Mouse (Mus musculus): ENCODE data around the gene Olfr1121. TPM values are rescaled to one million over a fixed set of nuclear protein-coding genes. Genes with fewer than 3 reads are reported as not detected.
"Not testable (repeated sequence)": the region's sequence is repeated elsewhere in the genome, so short reads cannot be mapped to it uniquely, and the experiment has no call there.

Olfr1121 gene
- not detected in 2 replicates for polyA plus RNA-seq (2012; rRNA removed)

- 6% methylated on average over 1 of the region's 1 CpGs for WGBS
- H3K27ac ChIP-seq (ENCODE audit: insufficient read depth, low read depth, low read length): no peak within 1 kb of the TSS
- no peak within 1 kb of the TSS for H3K4me3 ChIP-seq (ENCODE audit: low read depth, low read length)
- H3K36me3 ChIP-seq (ENCODE audit: control insufficient read depth, insufficient read depth, low read length): no peaks in the 10 kb centered on the region
- no peak for TF ChIP-seq CTCF (IDR thresholded peaks at IDR 0.05; ENCODE audit: extremely low read depth, insufficient read length, insufficient replicate concordance, low read depth, low read length)
- TF ChIP-seq POLR2A (IDR thresholded peaks at IDR 0.05; ENCODE audit: low read depth, low read length): no peak
- no peaks in the 10 kb centered on the region for H3K4me1 ChIP-seq (ENCODE audit: control insufficient read depth, insufficient read depth, insufficient read length, low read length)
- H3K27me3 ChIP-seq (ENCODE audit: control insufficient read depth, insufficient read depth, low read length): no peaks in the 10 kb centered on the region
These were observed at the start of gene Olfr1121 for GRCm38 (mm10) chr2:87369595-87369994. Gene Olfr1121 (plus strand): TSS chr2:87369895.

- WGBS: 39% methylated on average over 2 of the region's 2 CpGs
- Histone ChIP-seq H3K27me3 (ENCODE audit: control insufficient read depth, insufficient read depth, low read length) (no peaks in the 10 kb centered on the region), H3K4me3 (ENCODE audit: low read depth, low read length) (no peak within 1 kb of the TSS)
These were observed 15.2 kb upstream of the Olfr1121 start, which contains the start of gene Olfr1120 for GRCm38 (mm10) chr2:87354515-87354914. Gene Olfr1120 (plus strand): TSS chr2:87354815.

GRCm38 (mm10) chr2:87360121-87360520, 9.6 kb upstream of the Olfr1121 start:
- not testable (repeated sequence) for H3K27ac ChIP-seq (ENCODE audit: insufficient read depth, low read depth, low read length); H3K27me3 ChIP-seq (ENCODE audit: control insufficient read depth, insufficient read depth, low read length); H3K36me3 ChIP-seq (ENCODE audit: control insufficient read depth, insufficient read depth, low read length); H3K4me1 ChIP-seq (ENCODE audit: control insufficient read depth, insufficient read depth, insufficient read length, low read length); H3K4me3 ChIP-seq (ENCODE audit: low read depth, low read length)
- WGBS: 86% methylated on average over 2 of the region's 2 CpGs

More at GRCm38 (mm10) chr2:87354515-87354914, 15.2 kb upstream of the Olfr1121 start, which contains the start of gene Olfr1120:
- Histone ChIP-seq H3K36me3 (ENCODE audit: control insufficient read depth, insufficient read depth, low read length) (no peaks in the 10 kb centered on the region), H3K4me1 (ENCODE audit: control insufficient read depth, insufficient read depth, insufficient read length, low read length) (no peaks in the 10 kb centered on the region), H3K27ac (ENCODE audit: insufficient read depth, low read depth, low read length) (no peak within 1 kb of the TSS)
- TF ChIP-seq CTCF (IDR thresholded peaks at IDR 0.05; ENCODE audit: extremely low read depth, insufficient read length, insufficient replicate concordance, low read depth, low read length): no peak
- TF ChIP-seq POLR2A (IDR thresholded peaks at IDR 0.05; ENCODE audit: low read depth, low read length): no peak

GRCm38 (mm10) chr2:87371726-87372125, 2.0 kb downstream of the Olfr1121 start:
- H3K27me3 ChIP-seq (ENCODE audit: control insufficient read depth, insufficient read depth, low read length): no peaks in the 10 kb centered on the region
- H3K4me1 ChIP-seq (ENCODE audit: control insufficient read depth, insufficient read depth, insufficient read length, low read length): no peaks in the 10 kb centered on the region
- no peak for TF ChIP-seq POLR2A (IDR thresholded peaks at IDR 0.05; ENCODE audit: low read depth, low read length)
- no peak for TF ChIP-seq CTCF (IDR thresholded peaks at IDR 0.05; ENCODE audit: extremely low read depth, insufficient read length, insufficient replicate concordance, low read depth, low read length)
- H3K36me3 ChIP-seq (ENCODE audit: control insufficient read depth, insufficient read depth, low read length): no peaks in the 10 kb centered on the region
- no peak overlapping the region for H3K4me3 ChIP-seq (ENCODE audit: low read depth, low read length)
- WGBS: 87% methylated on average over 4 of the region's 4 CpGs
- no peak overlapping the region for H3K27ac ChIP-seq (ENCODE audit: insufficient read depth, low read depth, low read length)

- Histone ChIP-seq H3K27ac (ENCODE audit: insufficient read depth, low read depth, low read length) (no peak overlapping the region), H3K27me3 (ENCODE audit: control insufficient read depth, insufficient read depth, low read length) (no peaks in the 10 kb centered on the region), H3K36me3 (ENCODE audit: control insufficient read depth, insufficient read depth, low read length) (no peaks in the 10 kb centered on the region), H3K4me1 (ENCODE audit: control insufficient read depth, insufficient read depth, insufficient read length, low read length) (no peaks in the 10 kb centered on the region), H3K4me3 (ENCODE audit: low read depth, low read length) (no peak overlapping the region)
- WGBS: 76% methylated on average over 2 of the region's 2 CpGs
- TF ChIP-seq CTCF (IDR thresholded peaks at IDR 0.05; ENCODE audit: extremely low read depth, insufficient read length, insufficient replicate concordance, low read depth, low read length) (no peak), POLR2A (IDR thresholded peaks at IDR 0.05; ENCODE audit: low read depth, low read length) (no peak)
These were observed 14.2 kb downstream of the Olfr1121 start for GRCm38 (mm10) chr2:87383935-87384334.

- no peak within 1 kb of the TSS for H3K4me3 ChIP-seq (ENCODE audit: low read depth, low read length)
- WGBS: 67% methylated on average over 2 of the region's 2 CpGs
- no peak for TF ChIP-seq CTCF (IDR thresholded peaks at IDR 0.05; ENCODE audit: extremely low read depth, insufficient read length, insufficient replicate concordance, low read depth, low read length)
- no peak for TF ChIP-seq POLR2A (IDR thresholded peaks at IDR 0.05; ENCODE audit: low read depth, low read length)
- H3K27me3 ChIP-seq (ENCODE audit: control insufficient read depth, insufficient read depth, low read length): no peaks in the 10 kb centered on the region
- no peaks in the 10 kb centered on the region for H3K4me1 ChIP-seq (ENCODE audit: control insufficient read depth, insufficient read depth, insufficient read length, low read length)
- H3K36me3 ChIP-seq (ENCODE audit: control insufficient read depth, insufficient read depth, low read length): no peaks in the 10 kb centered on the region
- H3K27ac ChIP-seq (ENCODE audit: insufficient read depth, low read depth, low read length): no peak within 1 kb of the TSS
These were observed 15.9 kb downstream of the Olfr1121 start, which contains the start of gene Olfr1122 for GRCm38 (mm10) chr2:87385549-87385948. Gene Olfr1122 (plus strand): TSS chr2:87385849.

- H3K27ac ChIP-seq (ENCODE audit: insufficient read depth, low read depth, low read length): not testable (repeated sequence)
These were observed 23.9 kb downstream of the Olfr1121 start for GRCm38 (mm10) chr2:87393605-87394004.

GRCm38 (mm10) chr2:87394686-87395085, 25.0 kb downstream of the Olfr1121 start:
- H3K36me3 ChIP-seq (ENCODE audit: control insufficient read depth, insufficient read depth, low read length); H3K4me1 ChIP-seq (ENCODE audit: control insufficient read depth, insufficient read depth, insufficient read length, low read length); H3K27me3 ChIP-seq (ENCODE audit: control insufficient read depth, insufficient read depth, low read length); H3K4me3 ChIP-seq (ENCODE audit: low read depth, low read length); H3K27ac ChIP-seq (ENCODE audit: insufficient read depth, low read depth, low read length): not testable (repeated sequence)
- 77% methylated on average over 7 of the region's 7 CpGs for WGBS

More at GRCm38 (mm10) chr2:87393605-87394004, 23.9 kb downstream of the Olfr1121 start:
- H3K4me1 ChIP-seq (ENCODE audit: control insufficient read depth, insufficient read depth, insufficient read length, low read length); H3K4me3 ChIP-seq (ENCODE audit: low read depth, low read length); H3K27me3 ChIP-seq (ENCODE audit: control insufficient read depth, insufficient read depth, low read length); H3K36me3 ChIP-seq (ENCODE audit: control insufficient read depth, insufficient read depth, low read length): not testable (repeated sequence)
- WGBS: 83% methylated on average over 5 of the region's 5 CpGs

Measured in small intestine, adult 2 months (tissue).